Mouse (Mus musculus) brain, embryonic 14.5 days (tissue): ENCODE measurements at regions not wholly inside any gene's neighbourhood (a gene's known extent, or its start where the extent isn't known, plus 50 kb on each side); places are given as distances from the start of the nearest gene placed in this dataset.

Experiments
- CTCF ChIP-seq: fragments of 200-500 bp; IDR thresholded peaks from 2 replicates; pipeline ENCODE4 v1.5.1; 2012; ENCODE audit warnings: inconsistent platforms, mild to moderate bottlenecking, moderate library complexity, borderline replicate concordance; ENCODE audit not compliant: insufficient read depth, insufficient read length; ENCODE audit errors: extremely low read depth
- POLR2A ChIP-seq: fragments of 200-500 bp; IDR thresholded peaks from 2 replicates; pipeline ENCODE4 v1.6.1; 2012; ENCODE audit warnings: mild to moderate bottlenecking, inconsistent platforms, borderline replicate concordance; ENCODE audit not compliant: poor library complexity, insufficient read depth, insufficient read length, severe bottlenecking; ENCODE audit errors: extremely low read depth

- TF ChIP-seq POLR2A (no peak), CTCF (no peak)
Measured at GRCm38 (mm10) chr10:115742634-115743347, 73.8 kb upstream of the Tspan8 start.
